Mouse (Mus musculus) heart, embryonic 14.5 days (tissue): ENCODE measurements at regions not wholly inside any gene's neighbourhood (a gene's known extent, or its start where the extent isn't known, plus 50 kb on each side); places are given as distances from the start of the nearest gene placed in this dataset.

ENCODE experiments used
- ATAC-seq: fragments of 200-750 bp; cut with Nextera tagmentation; 2 replicates; pipeline ENCODE4 v1.8.0; 2017; ENCODE audit warnings: low read depth, moderate TSS enrichment; ENCODE audit not compliant: insufficient number of reproducible peaks, insufficient read depth, low FRiP score
- H3K27ac ChIP-seq, 2 experiments: fragments of 200-500 bp in 1 of 2; fragments of 300-500 bp in 1 of 2; sonication (generic) in 1 of 2; replicated peaks in 1 of 2; 2 replicates each; pipeline ENCODE4 v1.5.1; 2012 to 2014; ENCODE audit warnings: low read depth in 2 of 2, low read length in 2 of 2, control low read depth in 1 of 2, mild to moderate bottlenecking in 1 of 2, mixed read lengths in 1 of 2; ENCODE audit not compliant: control insufficient read depth in 1 of 2, insufficient read depth in 1 of 2
- H3K27me3 ChIP-seq: fragments of 300-500 bp; sonication (generic); 2 replicates; pipeline ENCODE4 v1.6.1; 2014; ENCODE audit warnings: mild to moderate bottlenecking, low read length, control low read depth; ENCODE audit not compliant: control insufficient read depth, insufficient read depth
- H3K36me3 ChIP-seq: fragments of 300-500 bp; sonication (generic); 2 replicates; pipeline ENCODE4 v1.6.1; 2014; ENCODE audit warnings: mild to moderate bottlenecking, control low read depth, low read length, mixed read lengths; ENCODE audit not compliant: control insufficient read depth, insufficient read depth
- H3K4me1 ChIP-seq, 2 experiments: fragments of 200-500 bp in 1 of 2; fragments of 300-500 bp in 1 of 2; sonication (generic) in 1 of 2; 2 replicates each; pipeline ENCODE4 v1.6.1; 2012 to 2014; ENCODE audit warnings: low read length in 2 of 2, control low read depth in 1 of 2, mixed read lengths in 1 of 2; ENCODE audit not compliant: control insufficient read depth in 2 of 2, insufficient read depth in 2 of 2
- H3K4me2 ChIP-seq: fragments of 300-500 bp; sonication (generic); 2 replicates; pipeline ENCODE4 v1.6.1; 2014; ENCODE audit warnings: mild to moderate bottlenecking, low read length
- H3K4me3 ChIP-seq, 2 experiments: fragments of 200-500 bp in 1 of 2; fragments of 300-500 bp in 1 of 2; sonication (generic) in 1 of 2; 2 replicates each; pipeline ENCODE4 v1.5.1; 2012 to 2014; ENCODE audit warnings: low read length in 2 of 2, mild to moderate bottlenecking in 2 of 2, control low read depth in 1 of 2, low read depth in 1 of 2, moderate library complexity in 1 of 2; ENCODE audit not compliant: control insufficient read depth in 1 of 2, insufficient read depth in 1 of 2
- H3K9ac ChIP-seq: fragments of 300-500 bp; sonication (generic); 2 replicates; pipeline ENCODE4 v1.6.1; 2014; ENCODE audit warnings: mild to moderate bottlenecking, low read length
- H3K9me3 ChIP-seq: fragments of 300-500 bp; sonication (generic); 2 replicates; pipeline ENCODE4 v1.6.1; 2016; ENCODE audit warnings: low read length, control low read depth; ENCODE audit not compliant: control insufficient read depth
- WGBS: fragments of 180-500 bp; shearing (Covaris S2); extraction: QIAGEN DNeasy Blood & Tissue Kit; methylation state at CpG from one replicate; pipeline ENCODE4 v1.1.7; 2014; 5-methylcytosine and 5-hydroxymethylcytosine counted together

DNA sequence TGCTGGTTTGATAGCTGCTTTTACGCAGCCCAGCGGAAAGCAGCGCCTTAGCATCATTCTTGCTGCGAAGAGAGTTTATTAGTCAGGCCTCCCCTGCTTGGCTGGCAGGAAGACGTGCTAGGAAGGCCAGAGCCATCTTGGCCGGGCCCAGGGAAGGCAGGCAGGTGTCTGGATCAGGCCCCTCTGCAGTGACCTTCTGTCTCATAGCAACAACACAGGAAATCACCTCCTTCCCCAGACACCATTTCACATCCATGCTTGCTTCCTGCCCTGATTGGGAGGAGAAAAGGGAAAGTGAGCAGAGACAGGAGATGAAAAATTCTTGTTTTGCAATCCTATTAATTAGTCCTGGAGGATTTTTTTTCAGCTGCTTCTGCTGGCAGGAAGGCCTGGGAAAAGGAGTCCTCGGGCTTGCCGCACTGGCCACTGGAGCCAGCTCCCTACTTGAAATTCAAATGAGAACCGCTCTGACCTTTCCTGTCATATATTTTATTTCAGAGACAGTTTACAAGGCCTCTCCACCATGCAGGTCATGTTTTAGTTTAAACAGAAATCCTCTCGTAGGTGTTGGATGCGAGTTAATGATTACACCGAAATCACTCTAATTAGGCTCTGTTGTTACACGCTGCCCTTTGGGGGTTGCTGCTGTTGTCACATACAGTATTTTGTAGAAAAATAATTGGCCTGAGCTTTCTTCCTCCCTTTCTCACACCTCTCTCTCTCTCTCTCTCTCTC lies 279.1 kb downstream of the Psat1 start:
- no peaks in the 10 kb centered on the region for H3K4me1 ChIP-seq
- WGBS = 67% methylated on average over 13 of the region's 13 CpGs
- no peak overlapping the region for H3K27ac ChIP-seq
- H3K27me3 ChIP-seq = no peaks in the 10 kb centered on the region
- H3K4me3 ChIP-seq = no peak overlapping the region
- H3K9ac ChIP-seq = no peak overlapping the region
- H3K4me2 ChIP-seq = no peak overlapping the region
- no peaks in the 10 kb centered on the region for H3K9me3 ChIP-seq
- no peaks in the 10 kb centered on the region for H3K36me3 ChIP-seq
- no peak for ATAC-seq

DNA sequence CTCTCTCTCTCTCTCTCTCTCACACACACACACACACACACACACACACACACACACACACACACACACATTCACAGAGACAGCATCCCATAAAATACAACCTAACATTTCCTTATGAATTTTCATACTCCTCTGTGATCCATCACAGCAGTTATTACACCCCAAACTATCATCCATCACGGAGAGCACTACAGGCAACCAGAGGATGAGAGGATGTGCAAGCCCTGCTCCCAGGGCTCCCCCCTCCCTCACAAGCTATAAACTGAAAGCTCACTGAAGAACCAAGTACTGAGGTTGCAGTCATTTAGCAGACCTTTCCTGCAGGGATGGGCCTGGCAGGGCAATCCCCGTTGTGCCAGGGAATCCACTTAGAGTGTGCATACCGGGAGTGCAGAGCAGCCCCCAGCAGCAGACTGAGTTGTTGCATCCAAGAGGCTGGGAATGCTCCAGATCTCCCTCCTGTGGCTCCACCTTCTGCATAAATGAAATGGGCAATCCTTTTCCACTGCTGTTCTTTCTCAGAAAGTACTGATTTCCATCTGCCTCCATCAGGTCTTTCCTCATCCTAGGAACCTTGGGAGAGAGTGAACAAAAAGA lies 283.4 kb downstream of the Psat1 start:
- 48% methylated on average over 3 of the region's 3 CpGs for WGBS
- no peak overlapping the region for H3K9ac ChIP-seq

GRCm38 (mm10) chr19:15658611-15659010 lies 288.5 kb downstream of the Psat1 start:
- Histone ChIP-seq H3K4me3 (no peak overlapping the region), H3K27ac (no peak overlapping the region), H3K27me3 (no peaks in the 10 kb centered on the region), H3K36me3 (no peaks in the 10 kb centered on the region), H3K4me1 (no peaks in the 10 kb centered on the region), H3K9me3 (no peaks in the 10 kb centered on the region), H3K4me2 (no peak overlapping the region), H3K9ac (no peak overlapping the region)
- no peak for ATAC-seq
- WGBS = 56% methylated on average over 1 of the region's 1 CpGs

More for the DNA sequence above, 283.4 kb downstream of the Psat1 start:
- Histone ChIP-seq H3K9me3 (no peaks in the 10 kb centered on the region), H3K36me3 (no peaks in the 10 kb centered on the region), H3K4me1 (no peaks in the 10 kb centered on the region), H3K27ac (no peak overlapping the region), H3K4me3 (no peak overlapping the region), H3K4me2 (no peak overlapping the region), H3K27me3 (no peaks in the 10 kb centered on the region)
- ATAC-seq = no peak

GRCm38 (mm10) chr19:15657846-15658245 lies 289.3 kb downstream of the Psat1 start:
- Histone ChIP-seq H3K27ac (no peak overlapping the region), H3K4me3 (no peak overlapping the region)
- ATAC-seq = no peak

GRCm38 (mm10) chr19:15649368-15649767 lies 297.8 kb downstream of the Psat1 start:
- Histone ChIP-seq H3K36me3 (no peaks in the 10 kb centered on the region), H3K4me3 (no peak overlapping the region), H3K27me3 (no peaks in the 10 kb centered on the region), H3K4me1 (0 out of 4 replicates have a peak, but pooled peaks cover 0 to 3% of the 10 kb centered on the region in 2 experiments), H3K9ac (no peak overlapping the region), H3K27ac (no peak overlapping the region), H3K9me3 (no peaks in the 10 kb centered on the region), H3K4me2 (no peak overlapping the region)
- 17% methylated on average over 4 of the region's 4 CpGs for WGBS
- no peak for ATAC-seq

More at GRCm38 (mm10) chr19:15657846-15658245, 289.3 kb downstream of the Psat1 start:
- H3K27me3 ChIP-seq = no peaks in the 10 kb centered on the region
- H3K4me2 ChIP-seq = no peak overlapping the region
- H3K36me3 ChIP-seq = no peaks in the 10 kb centered on the region
- no peaks in the 10 kb centered on the region for H3K9me3 ChIP-seq
- H3K4me1 ChIP-seq = no peaks in the 10 kb centered on the region
- H3K9ac ChIP-seq = no peak overlapping the region
- 58% methylated on average over 1 of the region's 1 CpGs for WGBS

GRCm38 (mm10) chr19:15647313-15647712 lies 299.8 kb downstream of the Psat1 start:
- Histone ChIP-seq H3K9me3 (no peaks in the 10 kb centered on the region), H3K36me3 (no peaks in the 10 kb centered on the region), H3K4me3 (no peak overlapping the region), H3K27me3 (no peaks in the 10 kb centered on the region), H3K4me1 (0 out of 4 replicates have a peak, but pooled peaks cover 0 to 3% of the 10 kb centered on the region in 2 experiments), H3K9ac (no peak overlapping the region), H3K27ac (no peak overlapping the region), H3K4me2 (no peak overlapping the region)
- 68% methylated on average over 5 of the region's 5 CpGs for WGBS
- ATAC-seq = no peak

GRCm38 (mm10) chr19:15644786-15645185 lies 302.4 kb downstream of the Psat1 start:
- H3K27me3 ChIP-seq = no peaks in the 10 kb centered on the region
- H3K9ac ChIP-seq = no peak overlapping the region
- WGBS = 34% methylated on average over 4 of the region's 4 CpGs
- no peak overlapping the region for H3K27ac ChIP-seq
- H3K4me2 ChIP-seq = no peak overlapping the region
- no peak for ATAC-seq
- 0 out of 4 replicates have a peak, but pooled peaks cover 0 to 3% of the 10 kb centered on the region in 2 experiments for H3K4me1 ChIP-seq
- H3K4me3 ChIP-seq = no peak overlapping the region
- H3K36me3 ChIP-seq = no peaks in the 10 kb centered on the region
- H3K9me3 ChIP-seq = no peaks in the 10 kb centered on the region
